Mouse (Mus musculus): ENCODE measurements around the gene Ap4b1. TPM values are rescaled to one million over a fixed set of nuclear protein-coding genes. Genes with fewer than 3 reads are reported as not detected.
"Not testable (repeated sequence)": the region's sequence is repeated elsewhere in the genome, so short reads cannot be mapped to it uniquely, and the experiment has no call there.

Ap4b1 gene
- polyA plus RNA-seq, 1 experiment = 16.4 TPM

DNA sequence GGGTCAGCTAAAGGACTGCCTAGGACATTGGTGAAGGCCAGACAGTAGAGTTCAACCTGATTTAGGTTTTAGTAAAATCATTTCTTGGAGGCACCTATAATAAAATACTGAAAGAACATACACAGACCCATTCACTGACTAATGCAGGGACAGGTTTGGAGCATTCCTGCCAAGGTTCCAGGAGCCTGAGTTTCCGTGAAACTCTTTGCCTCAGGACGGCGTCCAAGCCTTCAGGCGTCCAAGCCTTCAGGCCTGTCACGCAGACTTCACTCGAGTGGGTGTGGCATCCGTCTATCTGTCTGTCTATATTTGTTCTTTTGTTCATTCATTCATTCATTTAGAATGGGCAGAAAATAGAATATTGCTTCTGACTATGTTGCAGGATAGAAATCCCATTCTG is 21.8 kb downstream of the Ap4b1 start:
- no peak for TF ChIP-seq CTCF (IDR thresholded peaks at IDR 0.05; ENCODE audit: borderline replicate concordance, insufficient read depth, low read length)
- H3K4me3 ChIP-seq (ENCODE audit: insufficient read depth, low read length) = no peak overlapping the region
- H3K27ac ChIP-seq (ENCODE audit: insufficient read depth, low read length) = peak overlapping the region; percentile 42; the same call in 1 of the 2 replicates
- peaks cover 12% of the 10 kb centered on the region for H3K4me1 ChIP-seq (ENCODE audit: control insufficient read depth, insufficient read depth, low read length)

DNA sequence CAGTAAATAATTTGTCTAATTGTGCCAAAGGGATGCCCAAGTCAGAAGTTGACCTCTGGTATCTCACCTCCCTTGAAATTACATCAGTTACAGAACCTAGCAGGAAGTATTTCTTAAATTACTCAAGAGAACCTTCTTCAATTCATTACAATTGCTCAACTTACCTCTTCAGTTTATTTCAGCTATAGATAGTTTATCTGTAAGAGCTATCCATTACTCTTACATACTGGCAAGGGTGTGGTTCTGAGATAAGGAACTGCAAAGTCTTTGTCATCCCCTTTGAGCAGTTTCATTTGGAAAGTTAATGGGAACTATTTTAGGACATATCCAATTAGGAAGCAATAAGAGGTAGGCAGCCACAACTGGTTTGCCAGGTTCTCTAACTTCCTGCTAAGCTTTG is 23.1 kb downstream of the Ap4b1 start, which contains the start of gene Bcl2l15:
Bcl2l15 (plus strand) TSS at position 176 of the 400 bp plus-strand sequence.
- Histone ChIP-seq H3K4me1 (ENCODE audit: control insufficient read depth, insufficient read depth, low read length) (peaks cover 12% of the 10 kb centered on the region), H3K27ac (ENCODE audit: insufficient read depth, low read length) (no peak within 1 kb of the TSS; the same call in 1 of the 2 replicates), H3K4me3 (ENCODE audit: insufficient read depth, low read length) (no peak within 1 kb of the TSS)
- TF ChIP-seq POLR2A (IDR thresholded peaks at IDR 0.05; ENCODE audit: low read depth, low read length) (no peak), CTCF (IDR thresholded peaks at IDR 0.05; ENCODE audit: borderline replicate concordance, insufficient read depth, low read length) (no peak)

DNA sequence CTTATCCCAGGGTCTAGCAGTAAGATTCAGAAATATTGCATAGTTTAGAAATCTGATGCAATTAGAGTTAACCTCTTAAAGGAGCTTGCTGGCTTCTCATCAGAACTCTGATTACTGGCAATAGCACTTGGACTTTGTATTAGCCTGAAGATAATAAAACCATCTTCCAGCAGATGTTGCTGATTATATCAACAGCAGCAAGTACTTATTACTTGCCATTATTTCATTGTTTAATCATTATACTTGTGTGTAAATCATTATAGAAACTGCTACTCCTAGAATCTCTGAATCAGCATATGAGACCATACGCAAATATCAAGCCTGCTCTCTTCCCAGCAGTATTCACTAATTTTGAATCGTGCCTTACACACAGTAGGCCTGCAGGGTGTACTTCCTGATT is 24.7 kb downstream of the Ap4b1 start:
- Histone ChIP-seq H3K4me3 (ENCODE audit: insufficient read depth, low read length) (no peak overlapping the region), H3K4me1 (ENCODE audit: control insufficient read depth, insufficient read depth, low read length) (peaks cover 12% of the 10 kb centered on the region), H3K27ac (ENCODE audit: insufficient read depth, low read length) (no peak overlapping the region)
- TF ChIP-seq POLR2A (IDR thresholded peaks at IDR 0.05; ENCODE audit: low read depth, low read length) (no peak), CTCF (IDR thresholded peaks at IDR 0.05; ENCODE audit: borderline replicate concordance, insufficient read depth, low read length) (no peak)

DNA sequence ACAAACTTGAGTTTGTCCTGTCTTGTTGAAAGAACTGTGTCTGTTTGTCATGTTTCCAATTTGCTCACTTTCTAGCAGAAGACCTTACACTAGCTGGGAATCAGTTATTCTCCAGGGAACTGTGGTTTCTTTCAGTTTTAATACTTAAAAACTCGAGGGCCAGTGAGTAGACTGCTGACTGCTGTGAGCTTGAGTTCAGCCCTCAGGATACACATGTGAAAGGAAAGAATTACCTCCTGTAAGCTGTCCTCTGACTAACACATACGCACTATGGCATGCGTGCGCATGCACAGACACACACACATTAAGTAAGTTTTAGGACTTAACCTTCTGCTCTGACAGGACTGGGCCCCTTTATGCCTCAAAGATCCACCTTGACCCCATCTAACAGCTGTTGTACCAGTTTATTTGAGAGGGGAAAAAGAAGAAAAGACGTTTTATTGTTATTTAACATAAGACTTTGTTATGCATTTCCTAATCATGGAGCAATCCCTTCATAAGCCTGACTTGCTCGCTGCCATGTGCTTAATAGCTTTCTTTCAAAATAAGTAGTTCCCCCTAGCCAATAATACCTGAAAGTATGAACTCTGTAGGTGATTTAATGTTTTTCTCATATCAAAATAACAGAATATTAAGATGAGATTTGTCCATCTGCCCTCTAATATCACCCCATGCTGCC is 26.1 kb downstream of the Ap4b1 start:
- H3K4me3 ChIP-seq (ENCODE audit: insufficient read depth, low read length) = no peak overlapping the region
- TF ChIP-seq POLR2A (IDR thresholded peaks at IDR 0.05; ENCODE audit: low read depth, low read length) = no peak
- no peak for TF ChIP-seq CTCF (IDR thresholded peaks at IDR 0.05; ENCODE audit: borderline replicate concordance, insufficient read depth, low read length)

DNA sequence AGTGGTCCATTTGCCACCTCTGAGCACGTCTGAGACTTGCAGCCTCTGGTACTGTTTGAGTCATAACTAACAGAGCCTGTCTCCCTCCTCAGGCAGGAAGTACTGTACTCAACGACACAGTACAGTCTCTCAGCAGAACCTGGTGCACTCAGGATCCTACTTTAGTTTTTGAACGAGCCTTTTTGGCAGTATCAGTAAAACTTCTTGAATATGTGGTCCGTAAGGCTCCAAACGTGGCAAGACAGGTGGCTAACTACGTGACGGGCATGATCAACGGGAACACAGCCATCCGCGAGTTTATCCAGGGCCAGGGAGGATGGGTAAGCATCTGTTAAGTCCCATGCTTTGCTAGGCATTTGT is 26.6 kb downstream of the Ap4b1 start:
- no peak overlapping the region for H3K27ac ChIP-seq (ENCODE audit: insufficient read depth, low read length)
- H3K4me3 ChIP-seq (ENCODE audit: insufficient read depth, low read length) = no peak overlapping the region
- H3K4me1 ChIP-seq (ENCODE audit: control insufficient read depth, insufficient read depth, low read length) = peaks cover 8% of the 10 kb centered on the region
- no peak for TF ChIP-seq POLR2A (IDR thresholded peaks at IDR 0.05; ENCODE audit: low read depth, low read length)
- TF ChIP-seq CTCF (IDR thresholded peaks at IDR 0.05; ENCODE audit: borderline replicate concordance, insufficient read depth, low read length) = no peak

More for the DNA sequence above, 26.1 kb downstream of the Ap4b1 start:
- Histone ChIP-seq H3K27ac (ENCODE audit: insufficient read depth, low read length) (no peak overlapping the region), H3K4me1 (ENCODE audit: control insufficient read depth, insufficient read depth, low read length) (peaks cover 9% of the 10 kb centered on the region)

DNA sequence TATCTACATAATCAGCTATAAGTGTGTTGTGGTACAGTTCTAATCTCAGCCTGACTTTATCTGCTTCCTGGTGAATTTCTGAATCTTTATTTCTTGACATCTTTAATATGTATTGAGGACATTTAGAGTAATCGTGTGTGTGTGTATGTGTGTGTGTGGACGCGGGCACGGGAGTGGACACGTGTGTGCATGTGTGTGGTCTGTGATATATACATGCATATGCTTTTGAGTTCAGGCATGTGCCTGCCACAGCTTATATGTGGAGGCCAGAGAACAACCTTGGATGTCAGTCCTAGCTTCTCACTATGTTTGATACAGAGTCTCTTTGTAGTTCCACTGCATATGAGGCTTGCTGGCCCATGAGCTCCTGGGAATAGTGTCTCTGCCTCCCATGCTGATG is 27.1 kb downstream of the Ap4b1 start:
- Histone ChIP-seq H3K4me3 (ENCODE audit: insufficient read depth, low read length) (no peak overlapping the region), H3K4me1 (ENCODE audit: control insufficient read depth, insufficient read depth, low read length) (peaks cover 5% of the 10 kb centered on the region), H3K27ac (ENCODE audit: insufficient read depth, low read length) (no peak overlapping the region)
- TF ChIP-seq CTCF (IDR thresholded peaks at IDR 0.05; ENCODE audit: borderline replicate concordance, insufficient read depth, low read length) (no peak), POLR2A (IDR thresholded peaks at IDR 0.05; ENCODE audit: low read depth, low read length) (no peak)

DNA sequence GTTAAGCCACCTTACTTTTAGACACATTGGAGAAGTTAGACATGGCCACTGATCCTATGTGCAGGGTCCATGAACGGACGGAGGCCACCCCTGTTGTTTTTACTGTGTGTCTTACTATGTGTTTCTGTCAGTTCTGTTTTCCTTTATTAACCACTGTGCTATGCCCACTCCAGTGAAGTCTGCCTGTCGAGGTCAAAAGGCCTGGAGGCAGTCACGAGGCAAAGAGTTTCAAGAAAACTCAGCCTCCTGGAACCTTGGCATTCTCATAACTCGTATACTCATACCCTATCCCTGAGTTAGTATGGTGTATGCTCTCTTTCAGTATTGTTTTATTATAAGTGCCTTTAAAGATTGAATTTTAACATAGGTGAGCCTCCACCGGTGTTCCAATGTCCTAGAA is 30.4 kb downstream of the Ap4b1 start:
- H3K4me1 ChIP-seq (ENCODE audit: control insufficient read depth, insufficient read depth, low read length) = no peaks in the 10 kb centered on the region
- TF ChIP-seq POLR2A (IDR thresholded peaks at IDR 0.05; ENCODE audit: low read depth, low read length) (no peak), CTCF (IDR thresholded peaks at IDR 0.05; ENCODE audit: borderline replicate concordance, insufficient read depth, low read length) (no peak)
- H3K27ac ChIP-seq (ENCODE audit: insufficient read depth, low read length) = no peak overlapping the region
- H3K4me3 ChIP-seq (ENCODE audit: insufficient read depth, low read length) = no peak overlapping the region

DNA sequence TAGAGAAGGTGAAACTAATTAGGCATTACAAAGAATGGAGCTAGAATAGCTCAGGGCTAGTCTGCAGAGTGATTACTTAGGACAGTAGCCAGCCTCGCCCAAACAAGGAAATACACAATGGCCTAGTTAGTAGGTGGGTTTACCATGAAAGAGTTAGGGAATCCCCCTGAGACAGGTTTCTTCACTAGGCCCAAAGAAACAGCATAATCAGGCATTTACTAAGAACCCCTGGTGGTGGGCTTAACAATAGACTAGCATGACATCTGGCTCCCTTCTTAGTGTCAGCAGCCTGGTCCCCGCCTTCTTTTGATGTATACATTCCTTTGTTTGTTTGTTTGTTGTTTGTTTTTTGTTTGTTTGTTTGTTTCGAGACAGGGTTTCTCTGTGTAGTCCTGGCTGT is 30.9 kb downstream of the Ap4b1 start:
- H3K4me3 ChIP-seq (ENCODE audit: insufficient read depth, low read length); H3K27ac ChIP-seq (ENCODE audit: insufficient read depth, low read length); H3K4me1 ChIP-seq (ENCODE audit: control insufficient read depth, insufficient read depth, low read length): not testable (repeated sequence)

DNA sequence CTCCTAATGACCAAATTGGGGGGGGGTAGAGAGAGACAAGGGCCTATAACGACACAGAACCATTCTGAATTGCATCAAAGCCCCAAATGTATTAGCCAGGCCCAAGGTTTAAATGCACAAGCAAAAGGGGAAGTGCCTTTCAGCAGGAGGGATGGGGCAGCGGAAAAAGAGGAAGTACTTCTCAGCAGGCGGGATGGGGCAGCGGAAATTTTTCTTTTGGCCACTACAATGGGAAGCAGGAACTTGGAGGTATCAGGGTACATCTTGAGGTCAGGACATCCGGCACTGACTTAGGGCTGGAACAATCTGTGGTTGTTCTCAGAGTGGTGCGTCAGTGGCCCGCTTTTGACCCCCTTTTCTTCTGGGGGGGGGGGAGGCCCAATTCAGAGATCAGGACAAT is 31.6 kb downstream of the Ap4b1 start:
- not testable (repeated sequence) for H3K27ac ChIP-seq (ENCODE audit: insufficient read depth, low read length); H3K4me1 ChIP-seq (ENCODE audit: control insufficient read depth, insufficient read depth, low read length); H3K4me3 ChIP-seq (ENCODE audit: insufficient read depth, low read length)

DNA sequence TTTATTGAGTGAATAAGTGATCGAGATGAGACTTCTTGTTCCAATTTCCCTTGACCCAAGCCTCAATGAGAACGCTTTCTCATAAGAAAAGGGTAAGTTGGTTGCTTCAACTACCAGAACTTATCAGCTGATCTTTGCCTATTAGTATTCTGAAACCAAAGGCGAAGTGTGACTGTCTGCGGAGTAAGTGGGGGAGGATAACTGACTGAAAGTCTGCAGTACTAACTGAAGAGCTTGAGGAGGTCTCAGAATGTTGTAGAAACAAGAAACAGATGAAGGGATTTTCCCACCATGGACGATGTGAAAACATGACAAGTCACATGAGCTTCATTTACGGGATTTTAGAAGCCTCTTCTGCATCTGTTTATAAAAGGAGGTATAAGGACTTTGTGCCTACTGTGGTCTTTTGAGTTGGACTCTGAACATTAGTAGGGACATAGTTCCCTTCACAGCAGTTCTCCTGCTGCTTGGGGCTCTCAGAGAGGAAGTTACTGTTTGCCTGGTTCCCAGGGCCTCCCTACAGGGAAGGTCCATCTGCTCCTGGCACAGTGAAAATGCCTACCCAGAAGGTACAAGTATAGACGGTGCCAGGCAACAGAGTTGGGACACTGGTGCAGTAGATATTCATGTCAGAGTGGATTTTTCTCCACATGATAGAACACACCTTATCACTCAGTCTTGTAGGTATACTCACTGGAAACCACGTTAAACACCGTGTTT is 41.5 kb downstream of the Ap4b1 start:
- H3K27ac ChIP-seq (ENCODE audit: insufficient read depth, low read length) = no peak overlapping the region
- TF ChIP-seq CTCF (IDR thresholded peaks at IDR 0.05; ENCODE audit: borderline replicate concordance, insufficient read depth, low read length) (no peak), POLR2A (IDR thresholded peaks at IDR 0.05; ENCODE audit: low read depth, low read length) (no peak)
- no peaks in the 10 kb centered on the region for H3K4me1 ChIP-seq (ENCODE audit: control insufficient read depth, insufficient read depth, low read length)
- no peak overlapping the region for H3K4me3 ChIP-seq (ENCODE audit: insufficient read depth, low read length)

Data from embryonic fibroblast, embryonic 13.5 days (primary cell).